Mouse (Mus musculus): ENCODE results near the gene Fbxl21.
A peak's percentile ranks its signal among the peaks of the same experiment; 100 is the strongest.

Gene Fbxl21

GRCm38 (mm10) chr13:56522081-56522820, at the start of gene Fbxl21:
TSS of gene Fbxl21 (plus strand) at chr13:56522472.
- DNase-seq, result peak; percentile 96 to 97

- no peak for DNase-seq
These were observed 49.6 kb upstream of the Fbxl21 start for GRCm38 (mm10) chr13:56472661-56473060.

DNA sequence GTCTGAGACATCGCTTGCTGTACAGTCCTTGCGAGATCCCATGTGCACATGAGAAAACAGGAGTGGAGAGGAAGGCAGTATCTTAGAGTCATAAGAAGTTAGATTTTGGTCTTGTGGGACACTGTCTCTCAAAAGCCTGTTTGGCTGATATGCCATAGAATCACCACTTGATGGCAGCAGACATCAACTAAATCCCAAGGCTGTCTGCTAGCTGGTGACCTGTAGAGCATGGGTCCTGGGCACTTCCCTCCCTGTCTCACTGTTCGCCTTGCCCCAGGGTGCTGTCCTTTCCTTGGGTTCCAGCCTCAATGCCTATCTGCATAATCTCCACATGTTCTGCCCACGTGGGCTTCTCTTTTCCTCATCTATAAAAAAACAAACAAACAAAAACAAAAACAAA, 46.9 kb upstream of the Fbxl21 start:
- peak; percentile 43 to 72 for DNase-seq

- DNase-seq, result peak in 1 of 2 experiments; percentile 52
These were observed 45.5 kb upstream of the Fbxl21 start for GRCm38 (mm10) chr13:56476790-56477189.

DNA sequence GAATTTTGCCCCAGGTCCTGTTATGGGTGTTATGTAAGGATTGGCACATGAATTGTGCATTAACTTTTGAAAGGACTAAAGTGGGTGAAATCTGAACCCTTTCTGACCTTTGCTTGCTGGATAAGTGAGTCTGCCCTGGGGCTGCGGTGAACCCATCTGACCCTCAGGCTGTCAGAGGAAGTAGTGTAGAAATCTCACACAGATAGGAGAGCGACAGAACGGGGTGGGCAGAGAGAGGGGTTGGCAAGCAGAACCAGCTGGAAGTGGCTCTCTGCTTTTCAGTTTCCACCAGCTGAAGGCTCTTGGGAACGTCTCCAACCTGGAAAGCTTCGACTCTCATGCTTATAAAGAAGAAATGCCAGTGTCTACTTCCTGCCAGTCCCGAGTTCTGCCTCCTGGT, 45.0 kb upstream of the Fbxl21 start:
- peak; percentile 40 to 82 for DNase-seq

- DNase-seq, result peak in 1 of 2 experiments; percentile 16
These were observed 44.2 kb upstream of the Fbxl21 start for GRCm38 (mm10) chr13:56478027-56478426.

GRCm38 (mm10) chr13:56482146-56482545, 40.1 kb upstream of the Fbxl21 start, which contains the start of gene Il9:
TSS of gene Il9 (minus strand) at chr13:56482246.
- DNase-seq, result no peak

- DNase-seq, result no peak
These were observed 34.3 kb upstream of the Fbxl21 start for GRCm38 (mm10) chr13:56488012-56488411.

DNA sequence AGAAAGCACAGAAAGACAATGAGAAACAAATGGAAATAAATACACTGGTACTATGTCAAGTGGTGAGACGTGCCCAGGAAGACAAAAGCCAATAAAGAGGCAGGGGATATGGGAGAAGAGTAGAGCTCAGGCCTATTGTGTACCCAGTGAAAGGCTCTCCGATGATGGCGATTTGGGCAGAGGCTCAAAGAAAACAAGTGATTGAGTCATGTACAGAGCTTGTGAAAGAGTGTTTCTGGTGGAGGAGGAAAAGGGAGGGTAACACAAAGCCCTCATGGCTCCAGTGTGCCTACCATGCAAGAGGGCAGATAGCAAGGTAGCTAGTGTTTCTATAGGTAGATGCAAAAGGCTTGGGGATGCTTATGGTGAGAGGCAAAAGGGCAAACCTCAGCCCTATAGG, 27.8 kb upstream of the Fbxl21 start:
- DNase-seq, result no peak

GRCm38 (mm10) chr13:56500132-56500531, 22.1 kb upstream of the Fbxl21 start:
- DNase-seq, result peak in 1 of 2 experiments; percentile 23

GRCm38 (mm10) chr13:56500636-56501035, 21.6 kb upstream of the Fbxl21 start:
- DNase-seq, result no peak

DNA sequence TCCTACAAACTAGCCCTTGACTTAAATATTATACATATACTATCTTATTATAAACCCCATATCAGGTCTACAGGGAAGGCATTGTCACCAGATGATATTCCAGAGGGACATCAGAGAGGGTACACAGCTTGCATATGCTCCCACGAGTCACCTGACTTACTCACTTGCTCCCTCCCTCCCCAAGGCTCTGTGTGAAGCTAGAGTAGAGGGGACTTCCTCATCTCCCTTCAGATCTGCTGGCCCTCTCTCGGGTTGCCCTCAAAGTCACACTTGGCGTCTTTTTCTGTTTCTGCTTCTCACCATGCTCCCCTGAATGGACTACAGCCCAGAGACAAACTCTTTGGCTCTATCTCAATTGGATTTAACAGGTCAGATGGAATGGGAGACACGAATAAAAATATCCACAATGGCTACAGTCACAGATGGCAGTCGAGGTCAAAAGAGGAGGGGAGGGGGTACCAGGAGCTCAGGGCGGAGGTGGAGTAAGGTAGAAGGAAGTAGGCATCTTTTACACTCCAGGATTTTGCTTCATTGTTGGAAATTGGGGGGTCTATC, 20.3 kb upstream of the Fbxl21 start:
- DNase-seq, result no peak

DNA sequence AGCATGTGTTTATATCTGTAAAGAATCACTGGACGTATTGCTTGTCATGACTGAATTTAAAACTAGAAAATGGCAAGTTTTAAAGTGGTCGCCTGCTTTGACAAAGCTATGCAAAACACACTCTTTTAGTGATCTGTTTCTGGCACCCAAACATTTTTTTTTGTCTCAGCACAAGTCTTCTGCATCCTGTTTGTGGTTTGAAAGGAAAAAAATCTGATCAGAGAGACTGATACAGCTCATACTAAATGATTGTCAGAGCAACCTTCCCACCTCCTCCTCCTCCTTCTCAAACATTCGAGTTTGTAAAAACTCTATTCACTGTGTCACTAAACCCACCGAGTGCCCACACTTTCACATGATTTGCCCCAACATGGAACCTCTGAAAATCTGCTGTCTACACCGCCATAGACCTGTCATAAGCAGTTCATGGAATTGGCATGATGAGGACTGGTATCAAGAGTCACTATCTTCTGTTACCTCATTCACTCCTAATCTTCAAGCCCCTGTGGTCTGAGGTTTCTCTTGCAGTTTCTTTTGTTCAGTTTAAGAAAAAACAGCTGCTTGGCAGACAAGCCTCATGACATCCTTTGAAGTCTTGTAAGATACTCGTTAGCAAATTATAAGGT, 15.3 kb upstream of the Fbxl21 start:
- DNase-seq, result no peak

DNA sequence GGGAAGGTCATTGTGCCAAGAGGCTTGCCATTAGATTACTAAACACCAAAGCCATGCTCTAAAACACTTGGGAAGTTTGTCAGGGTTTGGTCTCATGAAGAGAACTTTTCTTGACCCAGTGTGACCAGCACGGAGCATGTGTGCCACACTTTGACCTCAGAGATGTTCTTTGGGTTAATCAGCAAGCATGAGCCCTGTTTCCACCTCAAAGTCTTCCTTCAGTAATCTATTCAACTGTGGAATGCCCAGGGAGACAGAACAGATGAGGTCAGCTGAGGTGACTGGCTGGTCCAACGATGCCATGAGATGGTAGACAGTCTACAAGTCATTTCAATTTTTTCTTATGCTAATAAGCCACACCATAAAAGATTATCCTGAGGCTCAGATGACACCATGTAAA, 12.5 kb upstream of the Fbxl21 start:
- peak; percentile 46 to 70 for DNase-seq

DNA sequence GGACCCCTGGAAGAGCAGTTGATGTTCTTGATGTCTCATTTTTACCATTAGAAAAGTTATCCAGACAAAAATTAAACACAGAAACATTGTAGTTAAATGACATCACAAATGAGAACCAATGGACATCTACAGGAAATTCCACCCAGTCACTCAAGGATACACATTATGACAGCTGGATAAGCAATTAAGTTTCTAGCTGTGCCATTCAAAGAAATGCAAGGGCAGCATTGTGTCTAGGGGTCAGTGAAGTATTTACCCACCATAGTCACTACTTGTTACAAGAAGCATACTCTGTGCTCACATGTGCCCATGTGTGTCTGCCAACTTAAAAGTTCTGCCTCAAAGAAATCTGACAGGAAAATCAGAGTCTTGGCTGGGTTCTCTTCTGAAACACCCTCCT, 8.7 kb upstream of the Fbxl21 start:
- DNase-seq, result no peak

DNA sequence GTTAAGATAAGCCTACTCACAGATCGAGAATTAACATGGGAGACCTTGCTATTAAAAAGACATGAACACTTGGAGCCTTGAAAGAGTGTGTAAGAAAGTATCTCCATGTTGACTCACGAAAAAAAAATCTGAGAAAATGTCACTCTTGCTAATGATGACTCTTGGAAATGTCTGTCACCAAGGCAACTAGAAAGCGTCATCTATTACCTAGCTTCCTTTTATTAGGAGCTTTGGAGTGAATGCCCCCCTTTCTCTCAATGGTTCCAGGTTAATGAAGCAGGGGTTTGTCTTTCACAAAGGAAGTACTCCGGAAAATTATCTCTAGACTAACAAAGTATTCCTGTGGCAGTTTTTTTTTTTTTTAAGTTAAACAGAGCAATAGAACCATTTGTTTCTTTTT, 6.0 kb upstream of the Fbxl21 start:
- DNase-seq, result no peak

GRCm38 (mm10) chr13:56516816-56517215, 5.5 kb upstream of the Fbxl21 start:
- no peak for DNase-seq

DNA sequence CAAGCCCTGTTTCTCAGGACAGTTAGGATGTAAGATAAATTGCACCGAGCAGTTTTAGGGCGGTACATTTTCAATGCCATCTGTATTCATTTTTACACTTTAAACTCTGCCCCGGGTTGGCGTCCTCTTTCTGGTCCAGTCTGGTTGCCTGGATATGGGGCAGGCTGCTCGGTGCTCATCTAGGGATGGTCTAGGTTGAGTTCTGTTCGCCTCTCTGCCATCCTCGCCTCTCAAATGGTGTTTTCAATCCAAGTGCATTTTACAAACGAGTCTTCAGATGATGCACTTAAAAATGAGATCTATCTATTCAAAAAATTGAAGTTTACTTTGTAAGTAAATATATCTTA, 522 bp downstream of the Fbxl21 start:
- peak in 1 of 2 experiments; percentile 9 for DNase-seq

DNA sequence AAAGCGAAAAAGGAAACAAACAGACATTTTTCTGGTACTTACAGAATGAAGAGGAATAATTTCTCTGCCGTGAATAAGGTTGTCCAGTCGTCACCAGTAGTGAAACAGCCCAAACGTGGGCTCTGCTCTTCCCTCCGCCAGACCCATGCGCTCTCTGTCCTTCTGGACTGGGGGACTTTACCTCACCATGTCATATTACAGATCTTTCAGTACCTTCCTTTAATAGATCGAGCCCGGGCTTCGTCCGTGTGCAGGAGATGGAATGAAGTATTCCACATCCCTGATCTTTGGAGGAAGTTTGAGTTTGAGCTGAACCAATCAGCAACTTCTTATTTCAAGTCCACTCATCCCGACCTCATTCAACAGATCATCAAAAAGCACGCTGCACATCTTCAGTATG, 4.6 kb downstream of the Fbxl21 start:
- no peak for DNase-seq

DNA sequence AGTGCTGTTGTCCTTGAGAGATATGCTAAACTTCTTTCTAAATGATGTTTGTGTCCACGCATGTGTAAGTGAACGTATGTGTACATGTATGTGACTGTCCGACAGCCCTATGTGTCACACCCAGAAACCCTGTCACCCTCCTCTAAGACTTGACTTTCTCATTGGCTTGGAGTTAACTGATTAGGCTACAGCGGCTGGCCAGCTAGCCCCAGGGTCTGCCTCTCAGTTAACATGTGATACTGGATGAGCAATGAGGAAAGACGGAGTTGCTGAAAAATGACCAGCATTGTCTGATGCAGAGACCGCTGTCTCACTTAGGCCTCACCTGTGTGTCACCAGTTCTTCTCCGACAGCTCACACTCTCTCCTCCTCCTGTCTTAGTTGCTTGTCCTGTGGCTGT, 5.6 kb downstream of the Fbxl21 start:
- DNase-seq, result no peak

DNA sequence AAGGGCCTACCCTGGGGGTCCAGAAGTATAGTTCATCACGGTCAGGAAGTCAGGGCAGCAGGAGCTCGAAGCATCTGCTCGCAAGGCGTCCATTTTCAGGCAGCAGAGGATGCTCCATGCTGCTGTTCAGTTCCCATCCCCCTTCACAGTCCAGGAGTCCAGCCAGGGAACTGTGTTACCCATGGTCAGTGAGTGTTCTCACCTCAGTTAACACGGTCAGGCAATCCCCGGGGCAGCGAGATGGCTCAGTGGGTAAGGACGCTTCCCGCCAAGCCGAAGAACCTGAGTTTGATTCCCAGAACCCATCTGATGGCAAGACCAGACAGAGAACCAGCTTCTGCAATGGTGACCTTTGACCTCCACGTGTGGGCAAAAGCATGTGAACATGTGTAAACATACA, 6.0 kb downstream of the Fbxl21 start:
- peak; percentile 6 to 54 for DNase-seq

- no peak for DNase-seq
These were observed 6.8 kb downstream of the Fbxl21 start for GRCm38 (mm10) chr13:56529031-56529430.

GRCm38 (mm10) chr13:56529685-56530084, 7.4 kb downstream of the Fbxl21 start:
- peak in 1 of 2 experiments; percentile 31 for DNase-seq

DNA sequence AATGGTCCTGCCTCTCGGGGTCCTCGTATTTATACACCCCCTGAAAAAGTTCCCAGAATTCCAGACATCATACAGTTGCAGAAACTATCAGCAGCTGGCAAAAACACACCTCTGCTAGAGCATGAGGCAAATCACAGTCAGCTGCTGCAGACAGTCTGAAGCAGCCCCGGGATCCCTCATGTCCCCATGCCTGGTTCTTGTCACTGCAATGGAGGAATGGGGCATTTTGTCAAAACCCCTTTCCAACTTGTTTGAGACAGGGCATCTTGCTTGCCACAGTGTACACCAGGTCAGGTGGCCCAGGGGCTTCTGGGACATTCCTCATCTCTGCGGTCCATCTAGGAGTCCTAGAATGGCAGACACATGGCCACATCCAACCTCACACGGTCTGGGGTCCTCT, 12.7 kb downstream of the Fbxl21 start:
- no peak for DNase-seq
